In the genomic region with DNA sequence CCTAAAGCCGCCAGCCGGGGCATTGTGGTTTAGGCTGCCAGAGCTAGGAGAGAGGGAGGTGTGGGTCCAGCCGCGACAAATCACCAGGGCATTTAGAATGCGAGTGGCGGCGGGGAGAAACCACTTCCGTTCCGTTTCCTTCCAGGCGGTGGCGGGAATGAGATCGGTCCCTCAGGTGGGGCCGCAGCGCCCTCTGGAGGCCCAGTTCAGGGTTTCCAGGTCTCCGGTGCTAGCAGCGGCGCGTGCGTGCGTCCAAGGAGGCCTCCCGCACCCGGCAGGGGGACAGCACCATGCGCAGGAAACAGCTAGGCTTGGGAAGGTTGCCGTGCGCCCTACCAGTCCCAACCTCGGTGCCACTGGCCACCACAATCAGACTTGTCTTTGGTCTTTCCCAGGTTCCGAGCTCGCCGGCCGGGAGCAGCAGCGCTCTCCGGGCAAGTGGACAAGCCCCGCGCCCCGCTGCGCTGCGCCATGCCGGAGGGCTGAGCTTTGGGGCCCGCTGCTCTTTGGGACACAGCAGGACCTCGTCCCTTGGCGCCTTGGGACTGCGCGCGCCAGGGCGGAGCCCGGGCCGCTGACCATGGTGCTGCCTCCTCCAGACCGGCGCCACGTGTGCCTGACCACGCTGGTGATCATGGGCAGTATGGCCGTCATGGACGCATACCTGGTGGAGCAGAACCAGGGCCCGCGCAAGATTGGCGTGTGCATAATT, we compare ENCODE assay signal across 8 mouse cellular contexts. TPM values are rescaled to one million over a fixed set of nuclear protein-coding genes. Genes with fewer than 3 reads are reported as not detected.
A peak's percentile ranks its signal among the peaks of the same experiment; 100 is the strongest.
DNase-seq lines count a peak whose midpoint lies in the region; ATAC-seq and TF ChIP-seq lines count a peak whose summit lies in the region.

No protein-coding gene starts in this region.

- H3K9ac ChIP-seq in intestine, embryonic 16.5 days (ENCODE audit: low read depth, low read length) = peak overlapping the region; percentile 58

- intact Hi-C loops in gastrocnemius, postnatal 14 days (cut with DNase I; ENCODE audit: low total_unique reads) = no loop called here
- intact Hi-C loops in left cerebral cortex, postnatal 25 days (cut with DNase I) = loop anchor here (1.0 kb wide), 1 partner anchor 41 kb away; a partner anchor contains a TSS

- peak; percentile 90 for DNase-seq in adrenal gland, postnatal 10 days
- DNase-seq in gastrocnemius, postnatal 14 days = peak; percentile 80
- peak; percentile 91 to 95 for DNase-seq in left cerebral cortex, postnatal 25 days (ENCODE audit: low spot score in 2 of 2)
- peak; percentile 90 for DNase-seq in mesoderm, embryonic 11.5 days (ENCODE audit: low read depth, low spot score)
- DNase-seq in right cerebral cortex, postnatal 36 days (ENCODE audit: low spot score in 2 of 2) = peak; percentile 84 to 88
- DNase-seq in yolk sac, embryonic 10.5 days (ENCODE audit: low spot score) = peak; percentile 73

- H3K27me3 ChIP-seq in intestine, embryonic 16.5 days (replicated peaks; ENCODE audit: control insufficient read depth, insufficient read depth, low read length) = peaks cover 18% of the 10 kb centered on the region

- H3K4me2 ChIP-seq in intestine, embryonic 16.5 days (ENCODE audit: low read depth, low read length) = peak overlapping the region; percentile 90

- TF ChIP-seq CTCF in cortical plate, adult 2 months (IDR thresholded peaks at IDR 0.05; ENCODE audit: extremely low read depth, insufficient read depth, low read length) = peak; percentile 60

- H3K36me3 ChIP-seq in intestine, embryonic 16.5 days (ENCODE audit: control insufficient read depth, insufficient read depth, low read length) = no peaks in the 10 kb centered on the region

- 4% methylated on average over 56 of the region's 56 CpGs for WGBS in intestine, embryonic 16.5 days

- peak; percentile 79 for ATAC-seq in intestine, embryonic 16.5 days

- H3K4me3 ChIP-seq in cortical plate, adult 2 months (ENCODE audit: insufficient read depth, low read length) = peak overlapping the region; percentile 54
- H3K4me3 ChIP-seq in intestine, embryonic 16.5 days (ENCODE audit: low read length) = peak overlapping the region; percentile 49

- no peaks in the 10 kb centered on the region for H3K9me3 ChIP-seq in intestine, embryonic 16.5 days (ENCODE audit: control insufficient read depth, low read length)

- peaks cover 1% of the 10 kb centered on the region; the same call in 1 of the 2 replicates for H3K4me1 ChIP-seq in cortical plate, adult 2 months (ENCODE audit: control insufficient read depth, insufficient read depth, low read length)
- H3K4me1 ChIP-seq in intestine, embryonic 16.5 days (ENCODE audit: control insufficient read depth, insufficient read depth, low read length) = peaks cover 25% of the 10 kb centered on the region

- TF ChIP-seq POLR2A in cortical plate, adult 2 months (IDR thresholded peaks at IDR 0.05; ENCODE audit: extremely low read depth, insufficient read depth, low read length) = no peak

- H3K27ac ChIP-seq in cortical plate, adult 2 months (ENCODE audit: insufficient read depth, low read length) = no peak overlapping the region
- no peak overlapping the region for H3K27ac ChIP-seq in intestine, embryonic 16.5 days (ENCODE audit: low read length)

RNA-seq across cellular contexts. Expression of a gene that starts 2.0 kb away (rescaled TPM):
- 1 to 10 TPM; 3.0 to 3.1 TPM for total RNA-seq in adrenal gland, postnatal 10 days (2021)
- polyA plus RNA-seq in cortical plate, adult 2 months (2012; rRNA removed) = 40.1 and 40.7 TPM in 2 replicates
- under 1 TPM; 0.33 to 0.47 TPM for total RNA-seq in gastrocnemius, postnatal 14 days (2021)
- 5.6 and 5.8 TPM in 2 replicates for polyA plus RNA-seq in intestine, embryonic 16.5 days (2015; fragmentation: Nextera tagmentation; extraction: Ambion mirVana)
- total RNA-seq in left cerebral cortex, postnatal 25 days (2021) = 10 to 100 TPM; 26.3 to 29.6 TPM

RNA-seq across cellular contexts. Expression of a gene that starts 31.5 kb away (rescaled TPM):
- total RNA-seq in adrenal gland, postnatal 10 days (2021) = 1 to 10 TPM; 3.1 to 5.4 TPM
- 1.0 and 2.0 TPM in 2 replicates for polyA plus RNA-seq in cortical plate, adult 2 months (2012; rRNA removed)
- total RNA-seq in gastrocnemius, postnatal 14 days (2021) = 1 to 10 TPM in 1 of 2 experiments, under 1 TPM in 1; 0.69 to 1.6 TPM
- 21.4 and 22.7 TPM in 2 replicates for polyA plus RNA-seq in intestine, embryonic 16.5 days (2015; fragmentation: Nextera tagmentation; extraction: Ambion mirVana)
- total RNA-seq in left cerebral cortex, postnatal 25 days (2021) = 1 to 10 TPM; 1.4 to 1.8 TPM

RNA-seq across cellular contexts. Expression of a gene that starts 41.6 kb away (rescaled TPM):
- total RNA-seq in adrenal gland, postnatal 10 days (2021) = 100 to 1,000 TPM; 151 to 176 TPM
- polyA plus RNA-seq in cortical plate, adult 2 months (2012; rRNA removed) = 67.6 and 70.7 TPM in 2 replicates
- 100 to 1,000 TPM; 115 to 139 TPM for total RNA-seq in gastrocnemius, postnatal 14 days (2021)
- polyA plus RNA-seq in intestine, embryonic 16.5 days (2015; fragmentation: Nextera tagmentation; extraction: Ambion mirVana) = 489 and 523 TPM in 2 replicates
- total RNA-seq in left cerebral cortex, postnatal 25 days (2021) = 10 to 100 TPM; 12.4 to 15.2 TPM

RNA-seq across cellular contexts. Expression of a gene that starts 47.7 kb away (rescaled TPM):
- 100 to 1,000 TPM; 184 to 199 TPM for total RNA-seq in adrenal gland, postnatal 10 days (2021)
- polyA plus RNA-seq in cortical plate, adult 2 months (2012; rRNA removed) = 263 and 281 TPM in 2 replicates
- total RNA-seq in gastrocnemius, postnatal 14 days (2021) = 10 to 100 TPM; 82.5 to 84.7 TPM
- polyA plus RNA-seq in intestine, embryonic 16.5 days (2015; fragmentation: Nextera tagmentation; extraction: Ambion mirVana) = 124 and 130 TPM in 2 replicates
- 100 to 1,000 TPM; 160 to 161 TPM for total RNA-seq in left cerebral cortex, postnatal 25 days (2021)

Comparison
In these comparisons a context has a peak if more than half of its experiments do, and no peak if none do; other contexts are left out.
1. RNA of a gene that starts 2.0 kb away (total RNA-seq): 26.3 to 29.6 TPM in left cerebral cortex, postnatal 25 days; 3.0 to 3.1 TPM in adrenal gland, postnatal 10 days and 0.33 to 0.47 TPM in gastrocnemius, postnatal 14 days; every median in the first group is over 4 times any median in the second.
2. RNA of a gene that starts 41.6 kb away (total RNA-seq): 151 to 176 TPM in adrenal gland, postnatal 10 days and 115 to 139 TPM in gastrocnemius, postnatal 14 days; 12.4 to 15.2 TPM in left cerebral cortex, postnatal 25 days; every median in the first group is over 4 times any median in the second.
3. Peak in every context shown above with its lines, with median percentiles within 50 percentile points of each other: DNase-seq.